Mouse (Mus musculus) cortical plate, adult 2 months (tissue): ENCODE data around the gene Tbc1d22a.

Experiments
- CTCF ChIP-seq: fragments of 200-500 bp; IDR thresholded peaks from 2 replicates; pipeline ENCODE4 v1.5.1; 2011; ENCODE audit warnings: mild to moderate bottlenecking, control low read depth, low read length; ENCODE audit not compliant: insufficient read depth; ENCODE audit errors: extremely low read depth
- POLR2A ChIP-seq: fragments of 200-500 bp; IDR thresholded peaks from 2 replicates; pipeline ENCODE4 v1.6.1; 2011; ENCODE audit warnings: mild to moderate bottlenecking, low read length, control low read depth; ENCODE audit not compliant: insufficient read depth; ENCODE audit errors: extremely low read depth

DNA sequence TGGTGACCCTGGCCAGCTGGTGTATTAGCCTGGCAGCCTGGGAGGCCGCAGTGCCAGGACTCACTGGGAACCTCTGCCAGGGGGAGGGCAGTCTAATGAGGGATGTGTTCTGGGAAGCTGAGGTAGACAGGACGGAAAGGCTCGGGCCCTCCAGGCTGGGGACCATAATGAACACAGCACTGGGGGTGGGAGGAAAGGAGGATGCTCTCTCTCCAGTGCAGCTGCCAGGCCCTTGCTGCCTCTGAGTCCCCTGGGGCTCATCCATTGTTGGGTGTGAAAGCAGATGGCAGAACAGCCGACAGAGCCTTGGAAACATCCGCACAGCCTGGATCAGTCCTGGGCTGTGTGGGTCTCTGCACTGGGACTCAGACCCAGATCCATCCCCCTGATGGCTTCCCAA is 26.1 kb upstream of the Tbc1d22a start:
- TF ChIP-seq CTCF, result no peak
- TF ChIP-seq POLR2A, result no peak
